Mouse (Mus musculus): ENCODE measurements around the gene Ugt2b36. TPM values are rescaled to one million over a fixed set of nuclear protein-coding genes. Genes with fewer than 3 reads are reported as not detected.

Ugt2b36 gene
- polyA plus RNA-seq, 1 experiment: not detected

DNA sequence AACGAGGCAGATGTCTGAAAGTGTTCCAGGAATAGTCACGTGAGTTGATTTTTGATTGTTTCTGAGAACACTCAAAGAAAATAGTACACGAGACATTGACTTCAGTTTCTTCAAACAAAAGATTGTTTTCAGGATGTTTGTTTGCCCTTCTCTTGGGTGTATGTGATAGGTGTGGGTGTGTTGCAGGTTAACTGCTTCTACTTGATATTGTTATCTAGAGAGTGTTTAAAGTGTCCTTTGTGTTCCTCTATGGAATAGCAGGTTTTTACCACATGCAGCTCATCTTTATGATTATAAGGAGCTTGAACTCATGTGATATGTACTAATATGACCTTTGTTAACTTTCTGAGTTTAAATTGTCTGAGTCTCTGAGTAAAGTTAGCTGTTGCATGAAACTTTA lies 6.1 kb downstream of the Ugt2b36 start:
- Histone ChIP-seq H3K27me3 (ENCODE audit: control insufficient read depth, insufficient read depth, insufficient read length) (no peaks in the 10 kb centered on the region), H3ac (ENCODE audit: control insufficient read depth, insufficient read length) (no peak overlapping the region), H3K36me3 (ENCODE audit: control insufficient read depth, insufficient read depth) (no peaks in the 10 kb centered on the region), H3K79me2 (ENCODE audit: control insufficient read depth, insufficient read depth) (no peaks in the 10 kb centered on the region), H3K4me3 (no peak overlapping the region), H3K4me2 (ENCODE audit: low read depth) (no peak overlapping the region)
- TF ChIP-seq MYOD1 (IDR thresholded peaks at IDR 0.05; ENCODE audit: control insufficient read depth in 1 of 3, insufficient read length in 2 of 3, low read depth in 2 of 3): no peak
- TF ChIP-seq TCF3 (IDR thresholded peaks at IDR 0.05; ENCODE audit: insufficient read length, low read depth): no peak
- no peak for TF ChIP-seq TCF12 (IDR thresholded peaks at IDR 0.05; ENCODE audit: insufficient read depth, poor library complexity, severe bottlenecking)
- no peak for TF ChIP-seq POLR2A (IDR thresholded peaks at IDR 0.05; ENCODE audit: insufficient read length, low read depth)

DNA sequence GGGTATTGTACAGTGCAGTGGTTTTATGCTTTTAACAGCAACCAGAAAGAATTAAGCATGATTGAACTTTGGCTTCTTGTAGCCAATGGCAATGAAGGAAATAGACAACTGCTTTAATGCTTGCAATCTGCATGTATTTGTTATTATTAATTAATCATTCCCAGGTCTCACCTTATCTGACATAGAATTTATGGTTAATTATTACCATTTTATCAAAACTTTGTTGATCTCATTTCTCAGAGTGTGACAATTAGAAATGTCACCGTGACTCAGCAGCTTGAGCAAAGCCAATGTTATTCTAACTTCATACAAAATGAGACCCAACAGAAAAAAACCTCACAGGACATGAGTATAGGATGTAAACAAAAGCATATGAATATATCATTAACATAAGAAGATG lies 61.7 kb downstream of the Ugt2b36 start:
- H3ac ChIP-seq (ENCODE audit: control insufficient read depth, insufficient read length): no peak overlapping the region
- H3K4me2 ChIP-seq (ENCODE audit: low read depth): no peak overlapping the region
- no peak overlapping the region for H3K4me3 ChIP-seq
- no peaks in the 10 kb centered on the region for H3K27me3 ChIP-seq (ENCODE audit: control insufficient read depth, insufficient read depth, insufficient read length)
- H3K79me2 ChIP-seq (ENCODE audit: control insufficient read depth, insufficient read depth): no peaks in the 10 kb centered on the region
- no peaks in the 10 kb centered on the region for H3K36me3 ChIP-seq (ENCODE audit: control insufficient read depth, insufficient read depth)
- TF ChIP-seq POLR2A (IDR thresholded peaks at IDR 0.05; ENCODE audit: insufficient read length, low read depth) (no peak), REST (IDR thresholded peaks at IDR 0.05; ENCODE audit: insufficient read depth, insufficient read length) (no peak), TCF12 (IDR thresholded peaks at IDR 0.05; ENCODE audit: insufficient read depth, poor library complexity, severe bottlenecking) (no peak), MYOG (IDR thresholded peaks at IDR 0.05; ENCODE audit: control insufficient read depth in 1 of 3, insufficient read depth in 1 of 3, insufficient read length in 2 of 3, low read depth in 2 of 3) (no peak), USF1 (IDR thresholded peaks at IDR 0.05; ENCODE audit: low read depth) (no peak), CEBPB (IDR thresholded peaks at IDR 0.05; ENCODE audit: insufficient read depth, poor library complexity, severe bottlenecking) (no peak), TCF3 (IDR thresholded peaks at IDR 0.05; ENCODE audit: insufficient read length, low read depth) (no peak), MAX (IDR thresholded peaks at IDR 0.05; ENCODE audit: low read depth) (no peak), POLR2AphosphoS2 (IDR thresholded peaks at IDR 0.05; ENCODE audit: insufficient read length, low read depth) (no peak), SRF (IDR thresholded peaks at IDR 0.05; ENCODE audit: control insufficient read depth, insufficient read length, low read depth) (no peak), MYOD1 (IDR thresholded peaks at IDR 0.05; ENCODE audit: control insufficient read depth in 1 of 3, insufficient read length in 2 of 3, low read depth in 2 of 3) (no peak), E2F4 (IDR thresholded peaks at IDR 0.05; ENCODE audit: insufficient read depth) (no peak)

DNA sequence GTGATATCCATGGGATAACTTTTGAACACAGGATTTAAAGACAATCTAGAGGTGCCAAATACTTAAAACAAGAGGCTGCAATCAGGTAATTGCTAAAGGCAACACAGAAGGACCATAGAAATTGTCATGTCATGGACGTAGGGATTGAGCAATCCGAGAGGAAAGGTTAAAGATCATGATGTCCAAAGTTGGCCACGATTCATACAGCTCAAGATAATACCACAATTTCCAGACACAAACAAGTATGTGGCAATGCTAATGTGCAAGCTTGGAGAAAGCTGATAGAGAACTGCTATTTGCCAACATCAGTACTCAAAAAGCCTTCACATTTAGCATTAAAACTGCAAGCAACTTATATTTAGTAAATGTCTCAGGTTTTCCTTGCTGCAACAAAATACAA lies 65.0 kb downstream of the Ugt2b36 start:
- no peak overlapping the region for H3K4me3 ChIP-seq
- no peak overlapping the region for H3ac ChIP-seq (ENCODE audit: control insufficient read depth, insufficient read length)
- no peaks in the 10 kb centered on the region for H3K27me3 ChIP-seq (ENCODE audit: control insufficient read depth, insufficient read depth, insufficient read length)
- TF ChIP-seq MAX (IDR thresholded peaks at IDR 0.05; ENCODE audit: low read depth) (no peak), E2F4 (IDR thresholded peaks at IDR 0.05; ENCODE audit: insufficient read depth) (no peak), MYOG (IDR thresholded peaks at IDR 0.05; ENCODE audit: control insufficient read depth in 1 of 3, insufficient read depth in 1 of 3, insufficient read length in 2 of 3, low read depth in 2 of 3) (no peak), CEBPB (IDR thresholded peaks at IDR 0.05; ENCODE audit: insufficient read depth, poor library complexity, severe bottlenecking) (no peak), POLR2AphosphoS2 (IDR thresholded peaks at IDR 0.05; ENCODE audit: insufficient read length, low read depth) (no peak), MYOD1 (IDR thresholded peaks at IDR 0.05; ENCODE audit: control insufficient read depth in 1 of 3, insufficient read length in 2 of 3, low read depth in 2 of 3) (no peak), TCF3 (IDR thresholded peaks at IDR 0.05; ENCODE audit: insufficient read length, low read depth) (no peak), SRF (IDR thresholded peaks at IDR 0.05; ENCODE audit: control insufficient read depth, insufficient read length, low read depth) (no peak), REST (IDR thresholded peaks at IDR 0.05; ENCODE audit: insufficient read depth, insufficient read length) (no peak), TCF12 (IDR thresholded peaks at IDR 0.05; ENCODE audit: insufficient read depth, poor library complexity, severe bottlenecking) (no peak), POLR2A (IDR thresholded peaks at IDR 0.05; ENCODE audit: insufficient read length, low read depth) (no peak), USF1 (IDR thresholded peaks at IDR 0.05; ENCODE audit: low read depth) (no peak)
- no peaks in the 10 kb centered on the region for H3K79me2 ChIP-seq (ENCODE audit: control insufficient read depth, insufficient read depth)
- no peak overlapping the region for H3K4me2 ChIP-seq (ENCODE audit: low read depth)
- no peaks in the 10 kb centered on the region for H3K36me3 ChIP-seq (ENCODE audit: control insufficient read depth, insufficient read depth)

Other genes starting within 250 kb of the Ugt2b36 start
- gene Ugt2b34, start 185.6 kb downstream of the Ugt2b36 start, polyA plus RNA-seq (2012; fragmentation: generic; extraction: Trizol): not detected
- not detected for gene Ugt2b1, start 166.0 kb downstream of the Ugt2b36 start, polyA plus RNA-seq (2012; fragmentation: generic; extraction: Trizol)
- not detected for gene Ugt2b35, start 91.7 kb downstream of the Ugt2b36 start, polyA plus RNA-seq (2012; fragmentation: generic; extraction: Trizol)
- not detected for gene Ugt2b5, start 47.8 kb upstream of the Ugt2b36 start, polyA plus RNA-seq (2012; fragmentation: generic; extraction: Trizol)
- gene Ugt2b37, start 162.2 kb upstream of the Ugt2b36 start, polyA plus RNA-seq (2012; fragmentation: generic; extraction: Trizol): not detected
- not detected for gene Ugt2a3, start 244.6 kb upstream of the Ugt2b36 start, polyA plus RNA-seq (2012; fragmentation: generic; extraction: Trizol)

Data from myocyte (in vitro differentiated cells).